Mouse (Mus musculus): ENCODE results near the gene Olfr1054. TPM values are rescaled to one million over a fixed set of nuclear protein-coding genes. Genes with fewer than 3 reads are reported as not detected.
"Not testable (repeated sequence)": the region's sequence is repeated elsewhere in the genome, so short reads cannot be mapped to it uniquely, and the experiment has no call there.

The Olfr1054 gene
- total RNA-seq (2021) = not detected

DNA sequence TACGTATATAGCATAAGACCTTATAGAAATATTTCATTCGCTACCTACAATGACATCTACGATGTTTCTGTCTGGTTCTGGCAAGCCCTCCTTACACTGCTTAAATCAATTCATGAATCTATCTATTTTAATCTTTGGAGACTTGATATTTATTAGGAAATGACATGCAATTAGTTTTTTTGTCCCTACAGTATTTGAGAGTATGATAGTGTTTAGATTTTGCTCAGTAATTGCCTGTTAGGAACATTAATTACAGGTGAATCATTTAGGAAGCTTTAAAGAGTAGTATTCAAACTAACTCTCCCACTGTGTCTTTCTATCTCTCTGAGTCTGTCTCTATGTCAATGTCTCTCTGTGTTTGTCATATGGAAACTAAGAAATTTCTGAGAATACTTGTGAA is at the start of gene Olfr1054:
Olfr1054 (minus strand) TSS at position 101 of the 400 bp plus-strand sequence.
- DNase-seq (ENCODE audit: extremely low spot score in 1 of 2, low spot score in 1 of 2) = no peak

DNA sequence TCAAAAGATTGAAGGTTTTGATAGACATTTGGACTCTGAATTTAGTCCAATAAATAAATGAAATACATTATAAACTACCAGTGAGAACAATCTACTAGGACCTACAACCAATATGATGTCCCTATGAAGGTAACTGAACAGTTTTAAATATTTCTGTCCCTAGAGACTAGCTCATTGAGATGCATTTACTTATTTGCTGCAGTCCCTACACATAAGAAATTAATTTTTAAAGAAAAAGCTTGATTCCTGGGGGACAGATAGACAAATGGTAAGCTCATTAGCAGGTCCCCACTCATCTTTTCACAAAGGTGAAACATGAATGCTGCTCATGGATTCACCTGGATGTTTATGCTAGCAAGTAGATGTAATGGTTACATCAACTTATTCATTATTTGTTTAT is 43.1 kb upstream of the Olfr1054 start, which contains the start of gene Olfr1057:
Olfr1057 (minus strand) TSS at position 101 of the 400 bp plus-strand sequence.
- DNase-seq (ENCODE audit: extremely low spot score in 1 of 2, low spot score in 1 of 2) = no peak

DNA sequence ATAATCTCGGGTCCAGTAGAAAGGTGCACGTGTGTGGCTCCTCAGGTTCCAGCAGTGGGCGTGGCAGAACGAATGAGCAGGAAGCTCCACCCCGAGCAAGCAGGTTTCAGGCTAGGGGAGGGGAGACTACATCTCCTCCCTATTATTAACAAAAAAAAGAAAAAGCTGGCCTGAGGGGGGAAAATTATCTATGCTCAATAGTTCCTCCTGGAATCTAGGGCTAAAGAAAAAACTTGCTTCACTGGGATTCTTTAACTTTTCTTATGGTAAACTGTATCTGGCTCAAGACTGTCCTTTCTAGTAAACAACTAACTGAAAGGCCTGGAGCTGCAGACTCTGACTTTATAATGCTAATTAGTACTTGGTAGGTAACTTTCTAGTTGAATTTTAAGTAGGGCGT is 31.1 kb upstream of the Olfr1054 start:
- not testable (repeated sequence) for DNase-seq (ENCODE audit: extremely low spot score in 1 of 2, low spot score in 1 of 2)

DNA sequence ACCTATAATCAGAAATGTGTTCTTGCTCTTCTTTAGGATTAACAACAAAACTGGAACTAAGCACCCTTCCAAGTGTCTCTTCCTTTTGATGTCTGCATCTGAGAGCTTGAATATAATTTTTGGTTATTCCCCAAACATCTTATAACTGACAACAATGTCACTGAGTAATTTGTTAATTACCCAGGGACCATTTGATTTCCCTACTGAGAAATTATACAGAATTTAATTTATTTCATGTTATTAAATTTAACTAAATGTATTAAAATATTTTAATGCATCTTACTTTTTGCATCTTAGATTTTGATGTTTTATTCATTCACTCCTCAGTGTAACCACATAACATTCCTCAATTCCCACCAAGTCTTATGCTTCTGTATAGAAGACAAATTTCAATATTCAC is 27.1 kb upstream of the Olfr1054 start, which contains the start of gene Olfr1056:
Olfr1056 (minus strand) TSS at position 101 of the 400 bp plus-strand sequence.
- DNase-seq (ENCODE audit: extremely low spot score in 1 of 2, low spot score in 1 of 2) = no peak

DNA sequence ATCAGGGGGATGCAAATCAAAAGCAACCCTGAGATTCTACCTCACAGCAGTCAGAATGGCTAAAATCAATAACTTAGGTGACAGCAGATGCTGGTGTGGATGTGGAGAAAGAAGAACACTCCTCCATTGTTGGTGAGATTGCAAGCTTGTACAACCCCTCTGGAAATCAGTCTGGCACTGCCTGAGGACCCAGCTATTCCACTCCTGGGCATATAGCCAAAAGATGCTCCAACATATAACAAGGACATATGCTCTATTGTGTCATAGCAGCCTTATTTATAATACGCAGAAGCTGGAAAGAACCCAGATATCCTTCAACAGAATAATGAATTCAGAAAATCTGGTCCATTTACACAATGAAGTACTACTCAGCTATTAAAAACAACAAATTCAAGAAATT is 16.5 kb upstream of the Olfr1054 start:
- DNase-seq (ENCODE audit: extremely low spot score in 1 of 2, low spot score in 1 of 2) = not testable (repeated sequence)

DNA sequence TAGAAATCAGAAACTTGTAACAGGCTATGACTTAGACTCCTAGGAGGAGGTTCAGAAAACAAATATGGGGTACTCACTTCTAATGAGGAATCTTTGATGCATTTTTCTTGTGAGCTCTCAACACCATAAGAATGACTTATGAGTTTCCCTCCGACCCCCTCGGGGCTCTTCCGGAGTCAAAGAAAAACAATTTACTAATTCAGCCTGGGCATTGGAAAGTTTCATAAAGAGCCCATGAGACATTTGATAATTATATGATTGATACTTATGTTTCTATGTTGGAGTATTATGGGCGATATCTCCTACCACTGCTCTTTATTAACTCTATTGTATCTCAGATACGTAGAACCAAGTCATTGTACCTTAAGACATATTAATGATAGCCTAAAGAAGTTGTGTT is 15.0 kb upstream of the Olfr1054 start, which contains the start of gene Olfr1055:
Olfr1055 (minus strand) TSS at position 101 of the 400 bp plus-strand sequence.
- no peak for DNase-seq (ENCODE audit: extremely low spot score in 1 of 2, low spot score in 1 of 2)

DNA sequence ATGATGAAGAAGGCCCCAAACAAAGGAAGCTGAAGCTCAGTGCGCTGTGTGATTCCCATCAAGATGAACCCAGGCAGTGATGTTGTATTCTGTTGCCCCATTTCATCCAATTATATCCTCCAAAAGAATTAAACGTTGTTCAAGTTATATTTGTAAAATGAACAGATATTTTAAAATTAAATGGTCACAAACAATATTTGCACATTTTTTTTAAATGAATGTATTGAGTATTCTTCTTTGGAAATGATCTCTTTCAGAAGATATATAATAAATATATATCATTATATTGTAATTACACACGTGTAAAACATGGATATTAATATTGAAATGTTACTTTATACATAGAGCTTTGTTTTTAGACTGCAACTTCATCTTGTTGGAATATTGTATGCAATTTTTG is 20.0 kb downstream of the Olfr1054 start, which contains the start of gene Olfr1053:
Olfr1053 (minus strand) TSS at position 101 of the 400 bp plus-strand sequence.
- DNase-seq (ENCODE audit: extremely low spot score in 1 of 2, low spot score in 1 of 2) = no peak

DNA sequence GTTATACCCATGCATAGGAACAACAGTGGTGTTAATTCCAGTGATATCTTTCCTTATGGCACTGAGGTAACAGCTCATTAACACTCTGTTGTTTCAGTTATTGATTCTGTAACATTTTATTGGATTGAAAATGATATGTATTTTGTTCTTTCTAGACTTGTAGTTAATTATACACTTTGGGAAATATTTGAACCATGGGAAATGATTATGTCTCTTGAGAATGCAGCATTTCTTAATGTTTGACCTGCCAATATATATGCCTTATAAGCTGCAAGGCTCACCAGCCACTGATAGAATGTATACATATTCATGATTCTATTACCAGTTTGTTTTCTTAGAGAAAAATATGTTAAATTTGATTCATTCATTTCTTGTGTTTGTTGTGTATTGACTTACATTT is 43.1 kb downstream of the Olfr1054 start, which contains the start of gene Olfr1052:
Olfr1052 (plus strand) TSS at position 301 of the 400 bp plus-strand sequence.
- DNase-seq (ENCODE audit: extremely low spot score in 1 of 2, low spot score in 1 of 2) = no peak

Other genes starting within 250 kb of the Olfr1054 start
- gene Olfr1037, start 248.0 kb downstream of the Olfr1054 start, total RNA-seq (2021) = not detected
- not detected for gene Olfr1039, start 199.5 kb downstream of the Olfr1054 start, total RNA-seq (2021)
- not detected for gene Olfr1040, start 188.7 kb downstream of the Olfr1054 start, total RNA-seq (2021)
- gene Olfr1042, start 173.6 kb downstream of the Olfr1054 start, total RNA-seq (2021) = not detected
- gene Olfr1043, start 167.9 kb downstream of the Olfr1054 start, total RNA-seq (2021) = not detected
- gene Olfr1044, start 157.6 kb downstream of the Olfr1054 start, total RNA-seq (2021) = not detected
- gene Olfr52, start 149.8 kb downstream of the Olfr1054 start, total RNA-seq (2021) = not detected
- gene Olfr1045, start 132.4 kb downstream of the Olfr1054 start, total RNA-seq (2021) = not detected
- not detected for gene Olfr1046, start 116.1 kb downstream of the Olfr1054 start, total RNA-seq (2021)
- not detected for gene Olfr1047, start 104.0 kb downstream of the Olfr1054 start, total RNA-seq (2021)
- gene Olfr1048, start 95.1 kb downstream of the Olfr1054 start, total RNA-seq (2021) = not detected
- not detected for gene Olfr1049, start 77.1 kb downstream of the Olfr1054 start, total RNA-seq (2021)
- gene Olfr1051, start 56.3 kb downstream of the Olfr1054 start, total RNA-seq (2021) = not detected
- not detected for gene Olfr1052, start 43.0 kb downstream of the Olfr1054 start, total RNA-seq (2021)
- gene Olfr1053, start 20.1 kb downstream of the Olfr1054 start, total RNA-seq (2021) = not detected
- not detected for gene Olfr1055, start 14.9 kb upstream of the Olfr1054 start, total RNA-seq (2021)
- gene Olfr1056, start 27.0 kb upstream of the Olfr1054 start, total RNA-seq (2021) = not detected
- not detected for gene Olfr1057, start 43.0 kb upstream of the Olfr1054 start, total RNA-seq (2021)
- gene Olfr1058, start 53.1 kb upstream of the Olfr1054 start, total RNA-seq (2021) = not detected
- gene Olfr1061, start 78.6 kb upstream of the Olfr1054 start, total RNA-seq (2021) = not detected
- not detected for gene Olfr1062, start 91.3 kb upstream of the Olfr1054 start, total RNA-seq (2021)
- not detected for gene Olfr1065, start 115.2 kb upstream of the Olfr1054 start, total RNA-seq (2021)
- not detected for gene Olfr1066, start 120.8 kb upstream of the Olfr1054 start, total RNA-seq (2021)
- not detected for gene Olfr228, start 152.0 kb upstream of the Olfr1054 start, total RNA-seq (2021)
- not detected for gene Olfr1076, start 173.0 kb upstream of the Olfr1054 start, total RNA-seq (2021)
- gene Olfr1079, start 207.0 kb upstream of the Olfr1054 start, total RNA-seq (2021) = not detected
- not detected for gene Olfr1080, start 222.8 kb upstream of the Olfr1054 start, total RNA-seq (2021)